Mouse (Mus musculus) spleen, adult 2 months (tissue): ENCODE measurements around the gene Rap2a. TPM values are rescaled to one million over a fixed set of nuclear protein-coding genes. Genes with fewer than 3 reads are reported as not detected.

Experiments
- DNase-seq, 2 experiments: peaks; one replicate each; pipeline versions ENCODE4 v3.0.0 to v3.0.0-alpha.2; 2012 to 2021; ENCODE audit warnings: low spot score in 2 of 2, low read depth in 1 of 2
- H3K27ac ChIP-seq: fragments of 200-500 bp; 2 replicates; pipeline ENCODE4 v1.5.1; 2012; ENCODE audit warnings: low read length, inconsistent platforms; ENCODE audit not compliant: insufficient read depth
- H3K27me3 ChIP-seq: fragments of 200-500 bp; 2 replicates; pipeline ENCODE4 v1.6.1; 2012; ENCODE audit warnings: mild to moderate bottlenecking, moderate library complexity, low read length, inconsistent platforms; ENCODE audit not compliant: control insufficient read depth, insufficient read depth
- H3K36me3 ChIP-seq: fragments of 200-500 bp; 2 replicates; pipeline ENCODE4 v1.6.1; 2012; ENCODE audit warnings: mild to moderate bottlenecking, low read length, inconsistent platforms; ENCODE audit not compliant: control insufficient read depth, insufficient read depth
- H3K4me1 ChIP-seq: fragments of 200-500 bp; 2 replicates; pipeline ENCODE4 v1.6.1; 2011; ENCODE audit warnings: inconsistent platforms; ENCODE audit not compliant: control insufficient read depth, insufficient read depth, insufficient read length
- H3K4me3 ChIP-seq: fragments of 200-500 bp; 2 replicates; pipeline ENCODE4 v1.5.1; 2011; ENCODE audit warnings: mild to moderate bottlenecking, inconsistent platforms; ENCODE audit not compliant: insufficient read depth, insufficient read length; ENCODE audit errors: extremely low read depth
- CTCF ChIP-seq: fragments of 200-500 bp; IDR thresholded peaks from 2 replicates; pipeline ENCODE4 v1.5.1; 2011; ENCODE audit warnings: mild to moderate bottlenecking, inconsistent platforms; ENCODE audit not compliant: insufficient read depth, insufficient read length, insufficient replicate concordance; ENCODE audit errors: extremely low read depth
- POLR2A ChIP-seq: fragments of 200-500 bp; IDR thresholded peaks from 2 replicates; pipeline ENCODE4 v1.6.1; 2011; ENCODE audit warnings: low read depth, low read length, inconsistent platforms
- WGBS: fragments of 180-500 bp; shearing (Covaris S2); methylation state at CpG from one replicate; pipeline ENCODE4 v1.1.7; 2018; 5-methylcytosine and 5-hydroxymethylcytosine counted together
- polyA plus RNA-seq: library from polyadenylated mRNA; depleted of rRNA; stranded (reverse); fragments of >200 nt; gene quantifications from 2 replicates; pipeline ENCODE4 v1.2.3, GENCODE M21; 2012

Rap2a gene
- polyA plus RNA-seq, 1 experiment = 9.4 TPM

DNA sequence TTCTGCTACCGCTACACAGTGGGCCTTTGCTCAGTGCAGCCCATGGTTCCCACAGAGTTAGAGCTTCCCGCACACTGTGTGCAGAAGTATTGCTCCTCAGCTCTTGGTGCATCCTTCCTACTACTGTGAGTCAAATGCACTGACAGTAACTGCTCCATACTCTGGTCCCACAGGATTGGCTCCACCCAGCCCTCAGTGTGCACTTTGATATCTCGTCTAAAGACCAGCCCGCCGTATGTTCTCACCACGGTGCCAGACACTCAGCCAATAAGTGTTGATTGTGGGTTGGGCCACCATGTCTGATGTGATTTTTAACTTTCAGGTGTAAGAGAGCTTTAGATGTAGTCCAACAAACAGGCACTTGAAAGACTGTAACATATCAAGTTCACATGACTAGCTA is 21.4 kb downstream of the Rap2a start:
- WGBS = 92% methylated on average over 6 of the region's 6 CpGs
- TF ChIP-seq POLR2A (no peak), CTCF (no peak)

DNA sequence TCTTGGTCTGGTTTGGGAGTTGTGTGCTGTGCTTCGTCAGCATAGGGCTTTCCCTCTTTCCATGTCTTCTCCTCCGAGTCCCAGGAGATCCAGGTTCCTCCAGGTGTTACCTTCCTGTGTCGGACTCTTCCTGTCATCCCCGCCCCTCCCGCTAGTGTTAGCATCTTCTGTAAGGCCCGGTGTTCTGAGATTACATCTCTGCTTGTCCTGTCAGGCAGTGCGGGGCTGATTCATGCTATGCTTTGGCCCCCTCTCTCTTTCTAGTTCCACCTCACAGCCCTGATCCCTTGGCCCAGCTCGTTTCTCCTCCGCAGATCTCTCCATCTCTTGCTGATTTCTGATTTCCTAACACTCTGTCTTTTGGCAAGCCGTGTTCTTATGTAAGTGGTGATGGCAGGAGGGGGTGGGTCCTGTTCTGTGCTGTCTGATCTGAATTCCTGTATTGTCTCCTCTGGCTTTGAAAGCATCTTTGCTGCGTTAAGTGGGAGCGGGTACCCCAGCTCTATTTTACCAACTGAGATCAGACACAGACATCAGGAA is 21.8 kb downstream of the Rap2a start:
- no peak overlapping the region for H3K4me3 ChIP-seq
- H3K4me1 ChIP-seq = no peaks in the 10 kb centered on the region; the same call in 1 of the 2 replicates
- TF ChIP-seq POLR2A (no peak), CTCF (no peak)
- no peaks in the 10 kb centered on the region for H3K36me3 ChIP-seq
- DNase-seq = no peak
- no peak overlapping the region for H3K27ac ChIP-seq
- 88% methylated on average over 12 of the region's 12 CpGs for WGBS
- no peaks in the 10 kb centered on the region for H3K27me3 ChIP-seq

More for the DNA sequence above, 21.4 kb downstream of the Rap2a start:
- no peak overlapping the region for H3K4me3 ChIP-seq
- no peaks in the 10 kb centered on the region for H3K27me3 ChIP-seq
- H3K4me1 ChIP-seq = no peaks in the 10 kb centered on the region; the same call in 1 of the 2 replicates
- no peak overlapping the region for H3K27ac ChIP-seq
- DNase-seq = no peak
- no peaks in the 10 kb centered on the region for H3K36me3 ChIP-seq

DNA sequence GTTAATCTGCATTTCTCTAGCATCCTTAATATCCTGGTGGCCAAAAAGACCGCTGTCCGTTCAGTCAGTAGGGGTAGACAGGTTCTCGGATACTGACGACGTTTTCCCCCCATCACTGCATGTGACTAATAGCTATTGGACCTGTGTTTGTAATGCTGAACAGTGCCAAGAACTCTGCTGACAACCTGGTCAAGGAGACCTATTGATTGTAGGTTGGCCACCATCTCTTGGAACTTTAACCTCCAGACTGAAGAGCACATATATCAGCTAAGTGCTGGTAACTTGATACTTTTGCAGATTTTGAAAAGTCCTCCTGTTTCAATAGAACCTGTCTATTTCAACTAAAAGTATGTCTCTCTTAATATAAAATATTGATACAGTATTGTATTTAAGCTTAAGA is 22.5 kb downstream of the Rap2a start:
- H3K4me1 ChIP-seq = no peaks in the 10 kb centered on the region; the same call in 1 of the 2 replicates
- no peaks in the 10 kb centered on the region for H3K27me3 ChIP-seq
- TF ChIP-seq POLR2A (no peak), CTCF (no peak)
- WGBS = 93% methylated on average over 5 of the region's 5 CpGs
- H3K36me3 ChIP-seq = no peaks in the 10 kb centered on the region
- H3K4me3 ChIP-seq = no peak overlapping the region
- no peak overlapping the region for H3K27ac ChIP-seq
- no peak for DNase-seq

DNA sequence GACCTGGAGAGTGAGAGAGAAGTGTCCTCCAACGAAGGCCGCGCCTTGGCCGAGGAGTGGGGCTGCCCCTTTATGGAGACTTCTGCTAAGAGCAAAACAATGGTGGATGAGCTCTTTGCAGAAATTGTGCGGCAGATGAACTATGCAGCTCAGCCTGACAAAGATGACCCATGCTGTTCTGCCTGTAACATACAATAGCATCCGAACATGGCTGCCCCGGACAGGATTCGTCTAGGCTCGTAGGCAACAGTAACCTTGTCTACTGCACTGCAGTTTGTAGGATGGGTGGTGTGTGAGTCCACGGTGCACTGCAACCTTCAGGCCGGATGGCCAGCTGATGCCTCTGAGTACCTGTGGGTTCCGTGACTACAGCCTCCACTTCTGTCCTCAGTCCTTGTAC is 25.4 kb downstream of the Rap2a start:
- Histone ChIP-seq H3K27me3 (no peaks in the 10 kb centered on the region), H3K4me3 (no peak overlapping the region), H3K27ac (no peak overlapping the region), H3K4me1 (no peaks in the 10 kb centered on the region), H3K36me3 (no peaks in the 10 kb centered on the region)
- 96% methylated on average over 12 of the region's 12 CpGs for WGBS
- no peak for DNase-seq
- no peak for TF ChIP-seq POLR2A

DNA sequence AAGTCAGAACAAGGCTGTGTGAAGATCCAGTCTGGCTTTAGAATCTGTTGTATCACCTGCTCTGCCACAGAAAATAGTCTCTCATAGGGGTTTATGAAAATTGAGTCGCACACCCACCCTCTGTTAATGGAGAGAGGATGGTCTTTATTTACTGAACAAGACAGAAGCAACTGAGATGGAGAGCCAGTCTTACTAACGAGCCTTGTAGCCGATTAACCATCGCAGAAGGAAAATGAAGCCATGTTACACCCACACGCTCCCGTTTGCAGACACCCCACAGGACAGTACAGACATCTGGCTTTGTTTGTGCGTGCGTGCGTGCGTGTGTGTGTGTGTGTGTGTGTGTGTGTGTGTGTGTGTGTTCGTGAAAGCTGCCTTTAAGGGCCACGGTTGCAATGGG is 26.2 kb downstream of the Rap2a start:
- H3K27ac ChIP-seq = no peak overlapping the region
- TF ChIP-seq CTCF = no peak
- TF ChIP-seq POLR2A = no peak
- no peak overlapping the region for H3K4me3 ChIP-seq
- H3K36me3 ChIP-seq = no peaks in the 10 kb centered on the region
- no peak for DNase-seq
- 91% methylated on average over 12 of the region's 12 CpGs for WGBS
- no peaks in the 10 kb centered on the region for H3K4me1 ChIP-seq
- H3K27me3 ChIP-seq = no peaks in the 10 kb centered on the region

DNA sequence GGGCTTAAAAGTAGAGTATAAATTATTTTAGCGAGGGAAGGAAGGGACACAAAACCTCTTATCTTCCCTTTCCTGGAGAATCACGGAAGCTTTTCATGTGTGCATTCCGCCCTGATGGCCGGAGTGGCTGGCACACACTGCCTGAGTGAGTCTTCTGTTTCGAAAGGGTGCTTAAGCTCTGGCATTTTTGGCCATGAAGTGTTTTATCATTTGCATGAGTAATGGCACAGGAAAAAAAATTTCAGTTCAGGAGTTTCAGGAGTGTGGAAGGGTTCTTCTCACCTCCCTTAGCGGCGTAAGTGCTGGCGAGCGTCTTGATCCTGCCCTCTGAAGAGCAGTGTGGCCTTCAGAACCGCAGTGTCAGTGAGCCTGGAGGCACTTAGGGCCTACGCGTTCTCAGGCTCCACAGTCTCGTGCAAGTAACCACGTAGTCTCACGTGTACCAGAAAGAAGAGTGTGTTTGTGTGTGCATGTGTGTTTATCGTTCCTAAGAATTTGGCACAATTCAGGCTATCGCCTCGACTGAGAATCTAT is 26.8 kb downstream of the Rap2a start:
- Histone ChIP-seq H3K4me3 (no peak overlapping the region), H3K27ac (no peak overlapping the region), H3K27me3 (no peaks in the 10 kb centered on the region), H3K36me3 (no peaks in the 10 kb centered on the region), H3K4me1 (no peaks in the 10 kb centered on the region)
- TF ChIP-seq POLR2A = no peak
- no peak for TF ChIP-seq CTCF
- DNase-seq = no peak
- 94% methylated on average over 18 of the region's 18 CpGs for WGBS

DNA sequence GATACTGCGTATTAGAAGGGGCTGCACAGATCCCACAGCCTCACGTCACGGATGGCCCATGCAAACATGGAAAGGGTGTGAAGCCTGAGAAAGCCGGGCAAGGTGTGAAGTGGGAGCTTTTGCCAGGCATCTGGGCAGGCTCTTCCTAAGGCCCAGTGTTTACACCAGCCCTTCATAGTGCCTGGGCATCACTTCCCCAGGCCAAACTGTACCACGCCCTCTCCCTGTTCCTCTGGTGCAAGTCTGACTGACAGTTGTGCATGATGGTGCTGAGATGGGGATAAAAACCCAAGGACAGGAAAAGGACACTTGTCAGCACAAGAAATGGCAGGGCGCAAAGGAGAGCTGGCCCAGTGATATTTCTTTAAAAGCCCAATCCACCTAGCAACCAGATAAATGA is 27.7 kb downstream of the Rap2a start:
- H3K27ac ChIP-seq = no peak overlapping the region
- TF ChIP-seq CTCF (no peak), POLR2A (no peak)
- no peak for DNase-seq
- H3K4me3 ChIP-seq = no peak overlapping the region
- no peaks in the 10 kb centered on the region for H3K36me3 ChIP-seq
- no peaks in the 10 kb centered on the region for H3K27me3 ChIP-seq
- WGBS = 90% methylated on average over 6 of the region's 6 CpGs
- no peaks in the 10 kb centered on the region for H3K4me1 ChIP-seq
